Mouse (Mus musculus): ENCODE results near the gene Nav2.

DNA sequence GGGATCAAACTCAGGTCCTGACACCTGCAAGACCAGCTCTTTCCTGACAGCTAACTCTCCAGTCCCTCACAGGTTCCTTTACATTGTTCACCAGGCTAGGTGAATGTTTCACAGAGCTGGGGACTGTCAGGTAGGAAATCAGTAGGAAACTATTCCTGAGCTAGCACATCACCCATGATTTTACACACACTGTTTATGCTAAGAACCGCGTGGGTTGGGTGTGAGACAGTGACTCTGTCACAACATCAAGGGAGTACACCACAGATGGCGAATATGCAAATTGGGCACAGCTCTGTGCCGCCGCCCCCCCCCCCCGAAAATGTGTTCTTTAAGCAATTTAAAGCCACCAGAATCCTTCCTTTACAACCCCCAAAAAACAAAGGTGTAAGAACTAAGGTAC is 586.1 kb downstream of the Nav2 start:
- no peak for TF ChIP-seq FLI1 (IDR thresholded peaks at IDR 0.05; ENCODE audit: low read length)
- TF ChIP-seq GATA1 (IDR thresholded peaks at IDR 0.05; ENCODE audit: borderline replicate concordance, low read length): no peak
